Mouse (Mus musculus) thymus, adult 2 months (tissue): Measurements from ENCODE around the gene Cygb. TPM values are rescaled to one million over a fixed set of nuclear protein-coding genes. Genes with fewer than 3 reads are reported as not detected.

ENCODE experiments used
- DNase-seq: peaks from one replicate; pipeline ENCODE4 v3.0.0; 2021
- H3K27ac ChIP-seq: fragments of 200-500 bp; 2 replicates; pipeline ENCODE4 v1.5.1; 2012; ENCODE audit warnings: low read length, control low read depth; ENCODE audit not compliant: control insufficient read depth, insufficient read depth
- H3K27me3 ChIP-seq: fragments of 200-500 bp; 2 replicates; pipeline ENCODE4 v1.6.1; 2012; ENCODE audit warnings: mild to moderate bottlenecking, low read length, moderate library complexity, mixed read lengths; ENCODE audit not compliant: control insufficient read depth, insufficient read depth
- H3K36me3 ChIP-seq: fragments of 200-500 bp; 2 replicates; pipeline ENCODE4 v1.6.1; 2012; ENCODE audit warnings: mild to moderate bottlenecking, low read length, moderate library complexity; ENCODE audit not compliant: control insufficient read depth, insufficient read depth
- H3K4me1 ChIP-seq: fragments of 200-500 bp; replicated peaks from 2 replicates; pipeline ENCODE4 v1.6.1; 2012; ENCODE audit warnings: low read length; ENCODE audit not compliant: control insufficient read depth, insufficient read depth
- H3K4me3 ChIP-seq: fragments of 200-500 bp; 2 replicates; pipeline ENCODE4 v1.5.1; 2012; ENCODE audit warnings: mild to moderate bottlenecking, low read length, control low read depth, moderate library complexity; ENCODE audit not compliant: control insufficient read depth, insufficient read depth
- CTCF ChIP-seq: fragments of 200-500 bp; IDR thresholded peaks from 2 replicates; pipeline ENCODE4 v1.5.1; 2012; ENCODE audit warnings: mild to moderate bottlenecking, control low read depth, low read length, moderate library complexity, borderline replicate concordance; ENCODE audit not compliant: control insufficient read depth, poor library complexity, insufficient read depth; ENCODE audit errors: extremely low read depth
- POLR2A ChIP-seq: fragments of 200-500 bp; IDR thresholded peaks from 2 replicates; pipeline ENCODE4 v1.6.1; 2012; ENCODE audit warnings: mild to moderate bottlenecking, low read length, control low read depth, moderate library complexity; ENCODE audit not compliant: control insufficient read depth, poor library complexity, insufficient read depth; ENCODE audit errors: extremely low read depth
- WGBS: fragments of 180-500 bp; shearing (Covaris S2); methylation state at CpG from one replicate; pipeline ENCODE4 v1.1.7; 2018; 5-methylcytosine and 5-hydroxymethylcytosine counted together
- polyA plus RNA-seq: library from polyadenylated mRNA; depleted of rRNA; stranded (reverse); fragments of >200 nt; gene quantifications from 2 replicates; pipeline ENCODE4 v1.2.3, GENCODE M21; 2012; rRNA removed

Gene Cygb
- polyA plus RNA-seq = 9.4 and 14.0 TPM in 2 replicates

- Histone ChIP-seq H3K36me3 (no peaks in the 10 kb centered on the region), H3K27me3 (peaks cover 7% of the 10 kb centered on the region; the same call in 1 of the 2 replicates), H3K27ac (no peak within 1 kb of the TSS), H3K4me3 (peak within 1 kb of the TSS; percentile 20), H3K4me1 (peaks cover 15% of the 10 kb centered on the region)
- WGBS = 14% methylated on average over 28 of the region's 28 CpGs
- DNase-seq = no peak
- no peak for TF ChIP-seq POLR2A
- TF ChIP-seq CTCF = no peak
Observed at GRCm38 (mm10) chr11:116654255-116654821, at the start of gene Cygb. Gene Cygb (minus strand): TSS chr11:116654313.

GRCm38 (mm10) chr11:116701377-116701841 is 47.3 kb upstream of the Cygb start:
- 42% methylated on average over 5 of the region's 5 CpGs for WGBS
- no peak overlapping the region for H3K4me3 ChIP-seq
- H3K4me1 ChIP-seq = peaks cover 4% of the 10 kb centered on the region; the same call in 1 of the 2 replicates
- DNase-seq = no peak
- no peaks in the 10 kb centered on the region for H3K27me3 ChIP-seq
- no peak overlapping the region for H3K27ac ChIP-seq
- H3K36me3 ChIP-seq = no peaks in the 10 kb centered on the region
- no peak for TF ChIP-seq CTCF
- TF ChIP-seq POLR2A = no peak

- 82% methylated on average over 9 of the region's 9 CpGs for WGBS
Observed at GRCm38 (mm10) chr11:116697521-116697920, 43.4 kb upstream of the Cygb start.

GRCm38 (mm10) chr11:116696426-116696825 is 42.3 kb upstream of the Cygb start:
- 95% methylated on average over 4 of the region's 4 CpGs for WGBS
- Histone ChIP-seq H3K4me3 (no peak overlapping the region), H3K27me3 (peaks cover 10% of the 10 kb centered on the region; the same call in 1 of the 2 replicates), H3K27ac (no peak overlapping the region), H3K4me1 (peaks cover 3% of the 10 kb centered on the region; the same call in 1 of the 2 replicates), H3K36me3 (no peaks in the 10 kb centered on the region)
- TF ChIP-seq CTCF = no peak
- no peak for TF ChIP-seq POLR2A
- DNase-seq = no peak

More at GRCm38 (mm10) chr11:116697521-116697920, 43.4 kb upstream of the Cygb start:
- no peak for DNase-seq
- Histone ChIP-seq H3K36me3 (no peaks in the 10 kb centered on the region), H3K27me3 (peaks cover 10% of the 10 kb centered on the region; the same call in 1 of the 2 replicates), H3K4me1 (peaks cover 4% of the 10 kb centered on the region; the same call in 1 of the 2 replicates), H3K27ac (no peak overlapping the region), H3K4me3 (no peak overlapping the region)
- TF ChIP-seq CTCF = no peak
- no peak for TF ChIP-seq POLR2A

- Histone ChIP-seq H3K36me3 (no peaks in the 10 kb centered on the region), H3K4me1 (no peaks in the 10 kb centered on the region), H3K4me3 (no peak overlapping the region), H3K27ac (no peak overlapping the region), H3K27me3 (peaks cover 10% of the 10 kb centered on the region; the same call in 1 of the 2 replicates)
- DNase-seq = no peak
- WGBS = 60% methylated on average over 23 of the region's 23 CpGs
- TF ChIP-seq CTCF (no peak), POLR2A (no peak)
Observed at GRCm38 (mm10) chr11:116695194-116695880, 41.2 kb upstream of the Cygb start.

GRCm38 (mm10) chr11:116694250-116695193 is 40.4 kb upstream of the Cygb start:
- WGBS = 9% methylated on average over 71 of the region's 73 CpGs
- Histone ChIP-seq H3K4me1 (no peaks in the 10 kb centered on the region), H3K27me3 (peaks cover 10% of the 10 kb centered on the region; the same call in 1 of the 2 replicates), H3K27ac (no peak overlapping the region), H3K36me3 (no peaks in the 10 kb centered on the region), H3K4me3 (peak overlapping the region; percentile 1; the same call in 1 of the 2 replicates)
- TF ChIP-seq CTCF = no peak
- no peak for TF ChIP-seq POLR2A
- DNase-seq = no peak
